Mouse (Mus musculus): Measurements from ENCODE around the gene Iqsec1. TPM values are rescaled to one million over a fixed set of nuclear protein-coding genes. Genes with fewer than 3 reads are reported as not detected.

The Iqsec1 gene
- polyA plus RNA-seq, 1 experiment, result 41.7 TPM

DNA sequence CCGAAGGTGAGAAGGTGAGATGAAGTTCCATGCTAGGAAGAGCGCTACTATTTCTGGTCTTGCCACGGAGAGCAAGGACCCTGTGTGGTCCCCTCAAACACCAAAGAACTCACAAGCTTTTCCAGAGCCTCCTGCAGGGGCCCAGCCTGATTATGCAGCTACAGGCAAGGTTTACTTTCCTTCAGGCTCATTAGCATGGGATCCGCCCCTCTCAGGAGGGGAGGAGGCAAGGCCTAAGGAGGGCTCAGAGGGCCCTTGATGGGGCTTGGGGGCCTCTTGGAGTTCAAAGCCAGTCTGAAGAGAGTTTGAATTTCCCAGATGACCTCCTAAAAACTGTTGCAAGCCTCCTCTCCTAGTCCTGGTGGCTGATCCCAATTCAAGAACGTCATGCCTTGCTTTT is 179.9 kb downstream of the Iqsec1 start:
- H3K27ac ChIP-seq (ENCODE audit: insufficient read depth, low read length), result no peak overlapping the region

DNA sequence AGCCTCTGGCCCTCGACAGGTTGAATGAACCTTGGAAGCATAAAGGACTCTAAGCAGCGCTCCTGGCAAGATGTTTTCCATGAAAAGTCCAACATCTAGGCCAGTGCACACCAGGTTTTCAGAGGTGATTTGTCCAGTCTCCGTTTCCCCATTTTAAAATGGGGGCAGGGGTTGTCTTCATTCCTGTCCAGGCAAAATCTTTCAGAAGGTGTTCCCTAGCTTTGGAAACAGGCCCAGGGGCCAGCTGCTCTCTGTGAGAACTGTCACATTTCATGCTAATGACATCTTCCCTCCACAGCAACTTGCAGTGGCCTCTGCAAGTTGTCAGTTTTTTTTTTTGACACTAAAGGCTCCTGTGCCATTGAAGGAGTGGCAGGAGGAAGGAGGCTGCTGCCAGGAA is 180.4 kb downstream of the Iqsec1 start:
- Histone ChIP-seq H3K27me3 (ENCODE audit: control insufficient read depth, insufficient read depth, low read length, poor library complexity, severe bottlenecking) (no peaks in the 10 kb centered on the region), H3K4me1 (ENCODE audit: control insufficient read depth, insufficient read depth, low read length) (no peaks in the 10 kb centered on the region), H3K4me3 (ENCODE audit: low read depth, low read length) (no peak overlapping the region), H3K27ac (ENCODE audit: insufficient read depth, low read length) (no peak overlapping the region), H3K9me3 (replicated peaks; ENCODE audit: control insufficient read depth, insufficient read depth, low read length, poor library complexity, severe bottlenecking) (no peaks in the 10 kb centered on the region), H3K36me3 (ENCODE audit: control insufficient read depth, insufficient read depth, low read length, poor library complexity, severe bottlenecking) (no peaks in the 10 kb centered on the region), H3K9ac (ENCODE audit: low read depth, poor library complexity, severe bottlenecking) (no peak overlapping the region)
- TF ChIP-seq EP300 (IDR thresholded peaks at IDR 0.05; ENCODE audit: insufficient read depth, low read depth, low read length) (no peak), CTCF (IDR thresholded peaks at IDR 0.05; ENCODE audit: low read depth, low read length) (no peak), POLR2A (IDR thresholded peaks at IDR 0.05; ENCODE audit: insufficient read depth, low read length) (no peak)

More for the DNA sequence above, 179.9 kb downstream of the Iqsec1 start:
- no peaks in the 10 kb centered on the region for H3K36me3 ChIP-seq (ENCODE audit: control insufficient read depth, insufficient read depth, low read length, poor library complexity, severe bottlenecking)
- H3K4me3 ChIP-seq (ENCODE audit: low read depth, low read length), result no peak overlapping the region
- no peaks in the 10 kb centered on the region for H3K27me3 ChIP-seq (ENCODE audit: control insufficient read depth, insufficient read depth, low read length, poor library complexity, severe bottlenecking)
- H3K9ac ChIP-seq (ENCODE audit: low read depth, poor library complexity, severe bottlenecking), result no peak overlapping the region
- no peak for TF ChIP-seq POLR2A (IDR thresholded peaks at IDR 0.05; ENCODE audit: insufficient read depth, low read length)
- no peak for TF ChIP-seq EP300 (IDR thresholded peaks at IDR 0.05; ENCODE audit: insufficient read depth, low read depth, low read length)
- H3K9me3 ChIP-seq (replicated peaks; ENCODE audit: control insufficient read depth, insufficient read depth, low read length, poor library complexity, severe bottlenecking), result no peaks in the 10 kb centered on the region
- H3K4me1 ChIP-seq (ENCODE audit: control insufficient read depth, insufficient read depth, low read length), result no peaks in the 10 kb centered on the region

DNA sequence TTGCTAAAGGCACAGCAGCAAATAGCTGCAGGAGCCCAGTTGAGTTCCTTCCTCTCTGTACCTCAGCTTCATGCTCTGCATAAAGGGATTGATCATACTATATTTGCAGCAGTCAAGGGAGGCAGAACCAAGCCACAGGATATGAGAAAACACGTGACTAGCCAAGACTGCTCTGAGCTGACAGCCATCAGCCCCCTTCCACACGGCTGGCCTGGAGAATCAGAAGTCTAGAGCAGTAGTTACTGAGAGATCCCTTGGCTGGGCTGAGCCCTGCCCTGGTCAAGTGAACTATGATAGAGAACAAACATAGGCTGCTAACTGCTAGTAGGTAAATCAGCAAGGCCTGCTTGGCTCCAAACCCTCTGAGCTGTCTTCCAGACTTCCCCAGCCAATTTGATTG is 180.9 kb downstream of the Iqsec1 start:
- H3K36me3 ChIP-seq (ENCODE audit: control insufficient read depth, insufficient read depth, low read length, poor library complexity, severe bottlenecking), result no peaks in the 10 kb centered on the region
- TF ChIP-seq POLR2A (IDR thresholded peaks at IDR 0.05; ENCODE audit: insufficient read depth, low read length) (no peak), EP300 (IDR thresholded peaks at IDR 0.05; ENCODE audit: insufficient read depth, low read depth, low read length) (no peak), CTCF (IDR thresholded peaks at IDR 0.05; ENCODE audit: low read depth, low read length) (no peak)
- H3K4me3 ChIP-seq (ENCODE audit: low read depth, low read length), result no peak overlapping the region
- no peaks in the 10 kb centered on the region for H3K27me3 ChIP-seq (ENCODE audit: control insufficient read depth, insufficient read depth, low read length, poor library complexity, severe bottlenecking)
- no peak overlapping the region for H3K27ac ChIP-seq (ENCODE audit: insufficient read depth, low read length)
- H3K4me1 ChIP-seq (ENCODE audit: control insufficient read depth, insufficient read depth, low read length), result no peaks in the 10 kb centered on the region
- no peaks in the 10 kb centered on the region for H3K9me3 ChIP-seq (replicated peaks; ENCODE audit: control insufficient read depth, insufficient read depth, low read length, poor library complexity, severe bottlenecking)
- no peak overlapping the region for H3K9ac ChIP-seq (ENCODE audit: low read depth, poor library complexity, severe bottlenecking)

DNA sequence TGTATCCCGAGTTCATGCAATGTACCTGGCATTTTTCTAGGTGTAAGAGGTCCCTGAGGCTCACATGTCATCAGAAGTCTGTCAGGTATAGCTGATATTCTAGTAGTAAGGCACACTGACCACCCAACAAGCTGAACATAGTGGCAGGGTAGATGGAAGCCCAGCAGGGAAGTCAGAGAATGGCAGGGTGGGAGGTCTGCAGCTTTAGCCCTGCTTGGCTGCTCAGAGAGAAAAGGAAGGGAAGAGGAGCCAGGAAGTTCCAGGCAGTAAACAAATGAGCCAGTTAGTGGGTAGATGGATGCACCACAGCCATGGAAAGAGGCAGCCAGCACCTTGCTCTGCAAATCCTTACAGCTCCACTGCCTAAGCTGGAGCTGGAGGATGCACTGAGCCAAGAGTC is 181.7 kb downstream of the Iqsec1 start:
- Histone ChIP-seq H3K9ac (ENCODE audit: low read depth, poor library complexity, severe bottlenecking) (no peak overlapping the region), H3K27me3 (ENCODE audit: control insufficient read depth, insufficient read depth, low read length, poor library complexity, severe bottlenecking) (no peaks in the 10 kb centered on the region), H3K4me3 (ENCODE audit: low read depth, low read length) (no peak overlapping the region), H3K27ac (ENCODE audit: insufficient read depth, low read length) (no peak overlapping the region), H3K9me3 (replicated peaks; ENCODE audit: control insufficient read depth, insufficient read depth, low read length, poor library complexity, severe bottlenecking) (no peaks in the 10 kb centered on the region), H3K4me1 (ENCODE audit: control insufficient read depth, insufficient read depth, low read length) (no peaks in the 10 kb centered on the region), H3K36me3 (ENCODE audit: control insufficient read depth, insufficient read depth, low read length, poor library complexity, severe bottlenecking) (no peaks in the 10 kb centered on the region)
- TF ChIP-seq POLR2A (IDR thresholded peaks at IDR 0.05; ENCODE audit: insufficient read depth, low read length), result no peak
- no peak for TF ChIP-seq CTCF (IDR thresholded peaks at IDR 0.05; ENCODE audit: low read depth, low read length)
- no peak for TF ChIP-seq EP300 (IDR thresholded peaks at IDR 0.05; ENCODE audit: insufficient read depth, low read depth, low read length)

DNA sequence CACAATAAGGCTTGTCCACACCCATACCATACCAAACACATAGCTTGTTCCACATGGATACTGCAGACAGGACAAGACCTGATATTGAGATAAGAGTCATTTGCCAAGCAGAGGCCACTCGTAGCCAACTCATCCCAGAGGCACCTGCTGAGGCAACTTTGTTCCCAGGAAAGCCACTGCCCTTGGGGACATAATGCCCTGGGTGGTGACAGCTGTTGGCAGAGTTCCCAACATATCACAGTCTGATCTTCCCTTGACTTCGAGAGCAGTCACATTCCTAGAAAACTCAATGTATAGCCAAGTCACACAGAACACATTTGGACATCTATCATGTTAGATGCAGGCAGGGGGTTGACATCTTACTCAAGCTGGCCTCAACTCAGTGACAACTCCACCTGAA is 183.4 kb downstream of the Iqsec1 start:
- TF ChIP-seq POLR2A (IDR thresholded peaks at IDR 0.05; ENCODE audit: insufficient read depth, low read length) (no peak), CTCF (IDR thresholded peaks at IDR 0.05; ENCODE audit: low read depth, low read length) (no peak), EP300 (IDR thresholded peaks at IDR 0.05; ENCODE audit: insufficient read depth, low read depth, low read length) (no peak)
- H3K4me1 ChIP-seq (ENCODE audit: control insufficient read depth, insufficient read depth, low read length), result no peaks in the 10 kb centered on the region
- no peaks in the 10 kb centered on the region for H3K27me3 ChIP-seq (ENCODE audit: control insufficient read depth, insufficient read depth, low read length, poor library complexity, severe bottlenecking)
- H3K36me3 ChIP-seq (ENCODE audit: control insufficient read depth, insufficient read depth, low read length, poor library complexity, severe bottlenecking), result no peaks in the 10 kb centered on the region
- no peaks in the 10 kb centered on the region for H3K9me3 ChIP-seq (replicated peaks; ENCODE audit: control insufficient read depth, insufficient read depth, low read length, poor library complexity, severe bottlenecking)
- H3K9ac ChIP-seq (ENCODE audit: low read depth, poor library complexity, severe bottlenecking), result no peak overlapping the region
- H3K27ac ChIP-seq (ENCODE audit: insufficient read depth, low read length), result no peak overlapping the region
- H3K4me3 ChIP-seq (ENCODE audit: low read depth, low read length), result no peak overlapping the region

DNA sequence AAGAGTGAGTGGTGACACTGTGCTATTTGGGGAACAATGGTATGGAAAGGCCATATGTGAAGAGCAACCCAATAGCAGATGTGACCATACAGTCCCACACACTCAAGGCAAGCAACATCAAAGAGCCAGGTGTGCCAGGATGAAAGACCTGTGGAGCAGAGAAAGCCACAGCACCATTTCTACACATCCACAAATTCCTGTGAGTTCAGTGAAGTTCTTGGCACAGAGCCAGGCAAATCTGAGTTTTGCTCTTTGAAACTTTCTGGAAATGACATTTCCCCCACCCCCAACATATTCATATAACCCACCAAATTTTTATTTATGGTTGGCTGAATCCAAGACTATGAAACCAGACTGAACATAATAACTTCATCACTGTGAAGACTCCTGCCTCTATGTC is 183.8 kb downstream of the Iqsec1 start:
- Histone ChIP-seq H3K4me1 (ENCODE audit: control insufficient read depth, insufficient read depth, low read length) (no peaks in the 10 kb centered on the region), H3K27ac (ENCODE audit: insufficient read depth, low read length) (no peak overlapping the region), H3K27me3 (ENCODE audit: control insufficient read depth, insufficient read depth, low read length, poor library complexity, severe bottlenecking) (no peaks in the 10 kb centered on the region), H3K36me3 (ENCODE audit: control insufficient read depth, insufficient read depth, low read length, poor library complexity, severe bottlenecking) (no peaks in the 10 kb centered on the region), H3K9ac (ENCODE audit: low read depth, poor library complexity, severe bottlenecking) (no peak overlapping the region), H3K9me3 (replicated peaks; ENCODE audit: control insufficient read depth, insufficient read depth, low read length, poor library complexity, severe bottlenecking) (no peaks in the 10 kb centered on the region), H3K4me3 (ENCODE audit: low read depth, low read length) (no peak overlapping the region)
- TF ChIP-seq POLR2A (IDR thresholded peaks at IDR 0.05; ENCODE audit: insufficient read depth, low read length), result no peak
- TF ChIP-seq EP300 (IDR thresholded peaks at IDR 0.05; ENCODE audit: insufficient read depth, low read depth, low read length), result no peak
- TF ChIP-seq CTCF (IDR thresholded peaks at IDR 0.05; ENCODE audit: low read depth, low read length), result no peak
